Mouse (Mus musculus): ENCODE data around the gene Dnaic1.

GRCm38 (mm10) chr4:41654217-41654616 lies 84.6 kb downstream of the Dnaic1 start:
- peak; percentile 30; the same call in 1 of the 2 replicates for TF ChIP-seq CTCF (IDR thresholded peaks at IDR 0.05; ENCODE audit: control insufficient read depth, insufficient read depth, insufficient replicate concordance, low read depth, low read length)
- no peak for TF ChIP-seq POLR2A (IDR thresholded peaks at IDR 0.05; ENCODE audit: control insufficient read depth, low read depth, low read length)

All from testis, adult 2 months (tissue).